Mouse (Mus musculus) small intestine, adult 2 months (tissue): ENCODE data around the gene Kcns1. TPM values are rescaled to one million over a fixed set of nuclear protein-coding genes. Genes with fewer than 3 reads are reported as not detected.
A peak's percentile ranks its signal among the peaks of the same experiment; 100 is the strongest.

Experiments
- H3K27ac ChIP-seq: fragments of 200-500 bp; 2 replicates; pipeline ENCODE4 v1.5.1; 2012; ENCODE audit warnings: low read depth, low read length, control low read depth, inconsistent platforms; ENCODE audit not compliant: insufficient read depth
- H3K27me3 ChIP-seq: fragments of 200-500 bp; 2 replicates; pipeline ENCODE4 v1.6.1; 2012; ENCODE audit warnings: mild to moderate bottlenecking, moderate library complexity, low read length, inconsistent platforms; ENCODE audit not compliant: control insufficient read depth, insufficient read depth
- H3K36me3 ChIP-seq: fragments of 200-500 bp; 2 replicates; pipeline ENCODE4 v1.6.1; 2012; ENCODE audit warnings: mild to moderate bottlenecking, low read length, control low read depth, inconsistent platforms; ENCODE audit not compliant: control insufficient read depth, insufficient read depth
- H3K4me1 ChIP-seq: fragments of 200-500 bp; 2 replicates; pipeline ENCODE4 v1.6.1; 2012; ENCODE audit warnings: low read length, inconsistent platforms, mixed read lengths; ENCODE audit not compliant: control insufficient read depth, insufficient read depth, insufficient read length
- H3K4me3 ChIP-seq: fragments of 200-500 bp; 2 replicates; pipeline ENCODE4 v1.5.1; 2012; ENCODE audit warnings: low read depth, mild to moderate bottlenecking, control low read depth, inconsistent platforms, low read length, moderate library complexity
- CTCF ChIP-seq: fragments of 200-500 bp; IDR thresholded peaks from 2 replicates; pipeline ENCODE4 v1.5.1; 2012; ENCODE audit warnings: low read depth, mild to moderate bottlenecking, control low read depth, inconsistent platforms, low read length, moderate library complexity, mixed read lengths; ENCODE audit not compliant: insufficient replicate concordance, insufficient read length; ENCODE audit errors: extremely low read depth
- POLR2A ChIP-seq: fragments of 200-500 bp; IDR thresholded peaks from 2 replicates; pipeline ENCODE4 v1.6.1; 2012; ENCODE audit warnings: low read depth, mild to moderate bottlenecking, control low read depth, inconsistent platforms, low read length, moderate library complexity
- WGBS: fragments of 180-500 bp; shearing (Covaris S2); methylation state at CpG from one replicate; pipeline ENCODE4 v1.1.7; 2018; 5-methylcytosine and 5-hydroxymethylcytosine counted together
- polyA plus RNA-seq: library from polyadenylated mRNA; depleted of rRNA; stranded (reverse); fragments of >200 nt; gene quantifications from 2 replicates; pipeline ENCODE4 v1.2.3, GENCODE M21; 2012

Gene Kcns1
- polyA plus RNA-seq, 1 experiment: 0.25 TPM

DNA sequence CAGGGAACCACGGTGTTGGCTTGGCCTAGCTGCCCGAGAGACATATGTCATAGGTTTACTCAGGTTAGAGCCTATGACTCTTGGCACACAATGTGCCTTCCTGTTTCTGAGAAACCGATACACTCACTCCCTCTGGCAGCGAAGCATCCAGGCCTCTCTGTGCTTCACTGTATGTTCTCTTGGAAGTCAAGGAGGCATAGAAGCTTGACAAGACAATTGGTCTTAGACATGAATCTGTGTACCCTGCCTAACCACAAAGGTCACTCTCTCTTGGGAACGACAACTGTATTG, 25.7 kb upstream of the Kcns1 start:
- H3K27me3 ChIP-seq: no peaks in the 10 kb centered on the region
- H3K27ac ChIP-seq: no peak overlapping the region
- no peak overlapping the region for H3K4me3 ChIP-seq
- WGBS: 69% methylated on average over 5 of the region's 5 CpGs
- no peaks in the 10 kb centered on the region for H3K4me1 ChIP-seq
- TF ChIP-seq POLR2A (no peak), CTCF (no peak)
- no peaks in the 10 kb centered on the region for H3K36me3 ChIP-seq

- WGBS: 79% methylated on average over 5 of the region's 5 CpGs
- Histone ChIP-seq H3K4me1 (no peaks in the 10 kb centered on the region), H3K27ac (no peak overlapping the region), H3K27me3 (no peaks in the 10 kb centered on the region), H3K4me3 (no peak overlapping the region), H3K36me3 (no peaks in the 10 kb centered on the region)
- TF ChIP-seq CTCF (no peak), POLR2A (no peak)
Measured at GRCm38 (mm10) chr2:164195971-164196699, 25.2 kb upstream of the Kcns1 start.

DNA sequence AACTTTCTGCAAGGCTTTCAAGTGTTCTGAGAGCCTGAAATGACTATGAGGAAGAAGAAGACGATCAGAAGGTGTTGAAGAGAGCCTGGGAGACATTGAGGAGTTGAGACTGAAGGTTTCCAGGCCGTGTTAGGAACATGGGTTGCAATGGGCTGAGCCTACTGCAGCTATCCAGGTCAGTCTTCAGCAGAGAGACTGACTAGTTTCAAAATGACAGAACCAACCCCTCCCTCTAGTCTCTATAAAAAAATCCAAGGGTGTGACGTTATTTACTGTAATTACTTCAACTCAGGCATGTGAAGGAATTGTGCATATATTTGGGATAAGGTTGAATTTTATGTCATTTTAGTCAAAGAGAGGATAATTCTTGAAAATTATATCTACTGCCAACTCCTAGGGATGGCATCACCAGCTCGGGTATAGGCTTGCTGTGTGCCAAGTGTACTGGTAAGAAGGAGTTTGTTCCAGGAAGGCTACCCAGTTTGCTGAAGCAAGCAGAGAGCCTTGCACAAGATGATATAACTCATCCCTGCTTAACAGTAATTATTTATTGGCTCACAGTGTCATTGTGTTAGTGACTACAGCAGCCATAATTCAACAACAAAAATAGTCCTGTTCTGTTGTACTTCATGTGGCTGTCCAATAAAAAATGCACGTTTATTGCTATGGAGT, 24.2 kb upstream of the Kcns1 start:
- no peak for TF ChIP-seq CTCF
- no peak for TF ChIP-seq POLR2A
- Histone ChIP-seq H3K27ac (no peak overlapping the region), H3K4me3 (no peak overlapping the region), H3K27me3 (no peaks in the 10 kb centered on the region), H3K36me3 (no peaks in the 10 kb centered on the region), H3K4me1 (no peaks in the 10 kb centered on the region)
- 64% methylated on average over 5 of the region's 5 CpGs for WGBS

GRCm38 (mm10) chr2:164192279-164192678, 21.4 kb upstream of the Kcns1 start:
- Histone ChIP-seq H3K27me3 (no peaks in the 10 kb centered on the region), H3K27ac (no peak overlapping the region), H3K4me3 (no peak overlapping the region), H3K36me3 (no peaks in the 10 kb centered on the region), H3K4me1 (no peaks in the 10 kb centered on the region)
- no peak for TF ChIP-seq POLR2A
- no peak for TF ChIP-seq CTCF

DNA sequence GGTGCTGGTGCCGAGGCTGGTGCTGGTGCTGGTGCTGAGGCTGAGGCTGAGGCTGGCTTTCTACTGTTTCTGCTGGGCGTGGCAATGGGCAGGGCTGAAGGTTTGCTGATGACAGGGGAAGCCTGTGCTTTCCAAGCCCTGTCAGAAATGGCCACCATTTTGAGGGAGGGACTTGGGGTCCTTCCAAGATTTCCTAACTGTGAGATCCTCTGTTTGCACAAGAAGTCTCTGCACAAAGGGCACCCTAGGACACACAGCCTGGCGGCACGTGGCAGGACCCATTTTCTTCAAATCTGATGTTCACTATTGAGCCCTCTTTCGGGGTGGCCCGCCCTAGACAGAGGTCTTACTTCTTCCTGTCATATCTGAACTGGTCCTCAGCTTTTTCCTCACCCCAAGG, 19.7 kb upstream of the Kcns1 start, which contains the start of gene Wfdc12:
Gene Wfdc12, minus strand, starts transcription at position 33 of the 400 bp plus-strand sequence.
- Histone ChIP-seq H3K4me3 (no peak within 1 kb of the TSS), H3K36me3 (no peaks in the 10 kb centered on the region), H3K27ac (no peak within 1 kb of the TSS), H3K4me1 (no peaks in the 10 kb centered on the region), H3K27me3 (no peaks in the 10 kb centered on the region)
- WGBS: 59% methylated on average over 6 of the region's 6 CpGs
- no peak for TF ChIP-seq POLR2A
- no peak for TF ChIP-seq CTCF

GRCm38 (mm10) chr2:164188722-164189121, 17.8 kb upstream of the Kcns1 start:
- H3K4me3 ChIP-seq: no peak overlapping the region
- TF ChIP-seq POLR2A (no peak), CTCF (peak; percentile 66; the same call in 1 of the 2 replicates)
- H3K27me3 ChIP-seq: no peaks in the 10 kb centered on the region
- no peaks in the 10 kb centered on the region for H3K4me1 ChIP-seq
- H3K36me3 ChIP-seq: no peaks in the 10 kb centered on the region
- H3K27ac ChIP-seq: no peak overlapping the region
- WGBS: 27% methylated on average over 5 of the region's 5 CpGs

GRCm38 (mm10) chr2:164184145-164184719, 13.3 kb upstream of the Kcns1 start:
- 41% methylated on average over 9 of the region's 9 CpGs for WGBS
- Histone ChIP-seq H3K4me1 (no peaks in the 10 kb centered on the region), H3K27ac (no peak overlapping the region), H3K4me3 (no peak overlapping the region), H3K27me3 (no peaks in the 10 kb centered on the region), H3K36me3 (no peaks in the 10 kb centered on the region)
- TF ChIP-seq CTCF: no peak
- TF ChIP-seq POLR2A: no peak
